Mouse (Mus musculus): ENCODE data around the gene Pip4k2a. TPM values are rescaled to one million over a fixed set of nuclear protein-coding genes. Genes with fewer than 3 reads are reported as not detected.

The Pip4k2a gene
- polyA plus RNA-seq, 1 experiment from 2014 or later, result 11.8 TPM

GRCm38 (mm10) chr2:18985506-18985905 lies 12.4 kb downstream of the Pip4k2a start:
- Histone ChIP-seq H3K4me1 (ENCODE audit: control insufficient read depth, insufficient read depth, low read length) (no peaks in the 10 kb centered on the region), H3K36me3 (ENCODE audit: control insufficient read depth, insufficient read depth, low read length) (no peaks in the 10 kb centered on the region), H3K9me3 (ENCODE audit: control insufficient read depth, low read length) (no peaks in the 10 kb centered on the region; the same call in 1 of the 2 replicates), H3K27me3 (ENCODE audit: control insufficient read depth, insufficient read depth, low read length) (no peaks in the 10 kb centered on the region), H3K9ac (replicated peaks; ENCODE audit: low read length) (no peak overlapping the region), H3K27ac (replicated peaks; ENCODE audit: low read depth, low read length) (no peak overlapping the region), H3K4me2 (ENCODE audit: low read length) (no peak overlapping the region), H3K4me3 (replicated peaks; ENCODE audit: low read depth, low read length) (no peak overlapping the region)
- DNase-seq, result no peak
- ATAC-seq (ENCODE audit: low FRiP score, low TSS enrichment), result no peak
- WGBS, result 79% methylated on average over 3 of the region's 3 CpGs

- no peaks in the 10 kb centered on the region; the same call in 1 of the 2 replicates for H3K9me3 ChIP-seq (ENCODE audit: control insufficient read depth, low read length)
- no peaks in the 10 kb centered on the region for H3K27me3 ChIP-seq (ENCODE audit: control insufficient read depth, insufficient read depth, low read length)
- no peaks in the 10 kb centered on the region for H3K4me1 ChIP-seq (ENCODE audit: control insufficient read depth, insufficient read depth, low read length)
- ATAC-seq (ENCODE audit: low FRiP score, low TSS enrichment) (no peak), DNase-seq (no peak)
- 94% methylated on average over 15 of the region's 15 CpGs for WGBS
- no peak overlapping the region for H3K9ac ChIP-seq (replicated peaks; ENCODE audit: low read length)
- no peak overlapping the region for H3K27ac ChIP-seq (replicated peaks; ENCODE audit: low read depth, low read length)
- H3K4me3 ChIP-seq (replicated peaks; ENCODE audit: low read depth, low read length), result no peak overlapping the region
- H3K4me2 ChIP-seq (ENCODE audit: low read length), result no peak overlapping the region
- no peaks in the 10 kb centered on the region for H3K36me3 ChIP-seq (ENCODE audit: control insufficient read depth, insufficient read depth, low read length)
Observed at GRCm38 (mm10) chr2:18984095-18984847, 13.7 kb downstream of the Pip4k2a start.

- Histone ChIP-seq H3K9me3 (ENCODE audit: control insufficient read depth, low read length) (no peaks in the 10 kb centered on the region; the same call in 1 of the 2 replicates), H3K27me3 (ENCODE audit: control insufficient read depth, insufficient read depth, low read length) (no peaks in the 10 kb centered on the region), H3K4me1 (ENCODE audit: control insufficient read depth, insufficient read depth, low read length) (no peaks in the 10 kb centered on the region), H3K4me3 (replicated peaks; ENCODE audit: low read depth, low read length) (no peak overlapping the region), H3K9ac (replicated peaks; ENCODE audit: low read length) (no peak overlapping the region), H3K27ac (replicated peaks; ENCODE audit: low read depth, low read length) (no peak overlapping the region), H3K36me3 (ENCODE audit: control insufficient read depth, insufficient read depth, low read length) (no peaks in the 10 kb centered on the region), H3K4me2 (ENCODE audit: low read length) (no peak overlapping the region)
- no peak for DNase-seq
- ATAC-seq (ENCODE audit: low FRiP score, low TSS enrichment), result no peak
Observed at GRCm38 (mm10) chr2:18983546-18983945, 14.4 kb downstream of the Pip4k2a start.

DNA sequence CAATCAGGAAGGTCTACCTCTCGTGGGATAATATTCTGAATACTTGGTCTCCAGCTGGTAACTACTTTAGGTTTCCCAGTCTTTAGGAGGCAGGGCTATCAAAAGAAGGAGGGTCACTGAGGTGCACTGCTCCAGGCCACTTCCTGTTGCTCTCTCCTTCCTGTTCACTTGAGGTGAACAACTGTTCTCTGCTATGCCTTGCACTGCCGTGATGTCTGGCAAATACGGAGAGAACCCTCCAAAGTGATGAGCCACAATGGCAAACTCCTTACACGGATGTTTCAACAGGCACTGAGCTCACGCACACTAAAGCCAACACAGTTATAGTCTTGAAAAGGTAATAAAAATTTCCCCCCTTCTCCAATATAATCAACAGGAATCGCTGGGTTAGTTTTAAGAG lies 15.3 kb downstream of the Pip4k2a start:
- Histone ChIP-seq H3K36me3 (ENCODE audit: control insufficient read depth, insufficient read depth, low read length) (no peaks in the 10 kb centered on the region), H3K4me1 (ENCODE audit: control insufficient read depth, insufficient read depth, low read length) (no peaks in the 10 kb centered on the region), H3K27ac (replicated peaks; ENCODE audit: low read depth, low read length) (no peak overlapping the region), H3K9me3 (ENCODE audit: control insufficient read depth, low read length) (no peaks in the 10 kb centered on the region; the same call in 1 of the 2 replicates), H3K4me3 (replicated peaks; ENCODE audit: low read depth, low read length) (no peak overlapping the region), H3K4me2 (ENCODE audit: low read length) (no peak overlapping the region), H3K9ac (replicated peaks; ENCODE audit: low read length) (no peak overlapping the region), H3K27me3 (ENCODE audit: control insufficient read depth, insufficient read depth, low read length) (no peaks in the 10 kb centered on the region)
- ATAC-seq (ENCODE audit: low FRiP score, low TSS enrichment) (no peak), DNase-seq (no peak)
- WGBS, result 85% methylated on average over 6 of the region's 6 CpGs

DNA sequence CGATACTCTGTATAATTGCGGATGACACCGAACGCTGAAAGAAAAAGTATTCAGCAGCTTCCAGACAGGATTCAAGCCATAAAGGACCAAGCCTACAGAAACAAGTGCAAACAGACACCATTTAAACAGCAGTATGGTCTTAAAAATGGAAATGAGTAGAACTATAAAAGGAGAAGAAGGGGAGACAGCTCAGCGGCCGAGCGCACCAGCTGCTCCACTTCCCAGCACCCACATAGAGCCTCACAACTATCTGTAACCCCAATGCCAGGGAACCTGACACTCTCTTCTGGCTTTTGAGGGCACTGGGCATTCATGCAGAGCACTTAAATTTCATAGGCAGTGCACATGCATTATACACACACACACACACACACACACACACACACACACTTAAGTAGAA lies 18.3 kb downstream of the Pip4k2a start:
- no peak overlapping the region for H3K4me2 ChIP-seq (ENCODE audit: low read length)
- no peaks in the 10 kb centered on the region for H3K9me3 ChIP-seq (ENCODE audit: control insufficient read depth, low read length)
- no peaks in the 10 kb centered on the region for H3K36me3 ChIP-seq (ENCODE audit: control insufficient read depth, insufficient read depth, low read length)
- DNase-seq (no peak), ATAC-seq (ENCODE audit: low FRiP score, low TSS enrichment) (no peak)
- H3K4me1 ChIP-seq (ENCODE audit: control insufficient read depth, insufficient read depth, low read length), result no peaks in the 10 kb centered on the region
- H3K27me3 ChIP-seq (ENCODE audit: control insufficient read depth, insufficient read depth, low read length), result no peaks in the 10 kb centered on the region
- H3K9ac ChIP-seq (replicated peaks; ENCODE audit: low read length), result no peak overlapping the region
- no peak overlapping the region for H3K27ac ChIP-seq (replicated peaks; ENCODE audit: low read depth, low read length)
- H3K4me3 ChIP-seq (replicated peaks; ENCODE audit: low read depth, low read length), result no peak overlapping the region
- 70% methylated on average over 7 of the region's 7 CpGs for WGBS

DNA sequence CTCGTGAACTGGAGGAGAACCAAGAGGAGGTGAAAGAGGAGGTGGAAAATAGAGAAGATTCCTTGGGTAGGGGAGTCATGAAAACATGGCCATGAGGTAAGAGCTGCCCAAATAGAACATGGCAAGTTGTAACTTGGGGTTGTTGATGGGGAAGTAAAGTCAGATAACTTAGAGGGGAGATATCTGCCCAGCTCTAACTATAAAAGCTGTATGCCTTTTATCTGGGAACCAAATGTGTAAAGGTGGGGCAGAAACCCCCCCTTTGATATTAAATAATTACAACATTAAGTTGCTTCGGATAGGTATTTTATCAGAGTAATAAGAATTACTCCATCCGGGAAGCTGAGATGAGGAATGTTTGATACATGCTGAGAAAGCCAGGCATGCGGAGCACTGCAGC lies 18.9 kb downstream of the Pip4k2a start:
- H3K27me3 ChIP-seq (ENCODE audit: control insufficient read depth, insufficient read depth, low read length), result no peaks in the 10 kb centered on the region
- no peak overlapping the region for H3K4me3 ChIP-seq (replicated peaks; ENCODE audit: low read depth, low read length)
- no peaks in the 10 kb centered on the region for H3K9me3 ChIP-seq (ENCODE audit: control insufficient read depth, low read length)
- DNase-seq (no peak), ATAC-seq (ENCODE audit: low FRiP score, low TSS enrichment) (no peak)
- 89% methylated on average over 4 of the region's 4 CpGs for WGBS
- H3K4me2 ChIP-seq (ENCODE audit: low read length), result no peak overlapping the region
- H3K9ac ChIP-seq (replicated peaks; ENCODE audit: low read length), result no peak overlapping the region
- H3K27ac ChIP-seq (replicated peaks; ENCODE audit: low read depth, low read length), result no peak overlapping the region
- H3K36me3 ChIP-seq (ENCODE audit: control insufficient read depth, insufficient read depth, low read length), result no peaks in the 10 kb centered on the region
- H3K4me1 ChIP-seq (ENCODE audit: control insufficient read depth, insufficient read depth, low read length), result no peaks in the 10 kb centered on the region

GRCm38 (mm10) chr2:18977201-18977805 lies 20.6 kb downstream of the Pip4k2a start:
- Histone ChIP-seq H3K9me3 (ENCODE audit: control insufficient read depth, low read length) (peaks cover 9% of the 10 kb centered on the region), H3K4me3 (replicated peaks; ENCODE audit: low read depth, low read length) (no peak overlapping the region), H3K27me3 (ENCODE audit: control insufficient read depth, insufficient read depth, low read length) (no peaks in the 10 kb centered on the region), H3K4me1 (ENCODE audit: control insufficient read depth, insufficient read depth, low read length) (no peaks in the 10 kb centered on the region), H3K4me2 (ENCODE audit: low read length) (no peak overlapping the region), H3K9ac (replicated peaks; ENCODE audit: low read length) (no peak overlapping the region), H3K27ac (replicated peaks; ENCODE audit: low read depth, low read length) (no peak overlapping the region), H3K36me3 (ENCODE audit: control insufficient read depth, insufficient read depth, low read length) (no peaks in the 10 kb centered on the region)
- ATAC-seq (ENCODE audit: low FRiP score, low TSS enrichment) (no peak), DNase-seq (no peak)
- 84% methylated on average over 10 of the region's 10 CpGs for WGBS

DNA sequence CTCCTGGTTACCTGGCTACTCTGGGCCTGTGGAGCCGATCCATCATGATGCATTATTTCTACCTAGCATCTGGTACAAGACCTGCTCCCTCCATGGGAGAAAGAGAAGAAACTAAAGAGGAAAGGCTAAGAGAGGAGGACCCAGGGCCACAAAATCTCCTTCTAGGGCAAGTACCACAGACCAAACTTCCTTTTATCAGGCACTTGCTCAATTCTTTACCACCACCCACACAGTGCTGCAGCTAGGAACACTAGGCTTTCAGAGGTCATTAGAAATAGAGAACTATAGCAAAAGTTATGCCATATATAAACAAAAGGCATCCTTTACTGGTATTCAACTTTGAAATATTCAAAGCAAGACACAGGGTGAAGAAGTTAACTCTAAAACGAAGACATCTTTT lies 21.8 kb downstream of the Pip4k2a start:
- Histone ChIP-seq H3K4me3 (replicated peaks; ENCODE audit: low read depth, low read length) (no peak overlapping the region), H3K9me3 (ENCODE audit: control insufficient read depth, low read length) (peaks cover 9% of the 10 kb centered on the region), H3K4me1 (ENCODE audit: control insufficient read depth, insufficient read depth, low read length) (no peaks in the 10 kb centered on the region), H3K27ac (replicated peaks; ENCODE audit: low read depth, low read length) (no peak overlapping the region), H3K4me2 (ENCODE audit: low read length) (no peak overlapping the region), H3K9ac (replicated peaks; ENCODE audit: low read length) (no peak overlapping the region), H3K27me3 (ENCODE audit: control insufficient read depth, insufficient read depth, low read length) (no peaks in the 10 kb centered on the region), H3K36me3 (ENCODE audit: control insufficient read depth, insufficient read depth, low read length) (no peaks in the 10 kb centered on the region)
- no peak for DNase-seq
- no peak for ATAC-seq (ENCODE audit: low FRiP score, low TSS enrichment)
- 91% methylated on average over 2 of the region's 2 CpGs for WGBS
